Mouse (Mus musculus) heart, postnatal 25 days (tissue): ENCODE measurements around the gene Ppp2r5e. TPM values are rescaled to one million over a fixed set of nuclear protein-coding genes. Genes with fewer than 3 reads are reported as not detected.

Experiments
- DNase-seq: peaks from one replicate; pipeline ENCODE4 v3.0.0; 2022; ENCODE audit warnings: low spot score
- intact Hi-C: fragments of 180-260 bp; cut with DNase I; formaldehyde crosslinking; loops from one replicate; pipeline ENCODE4 v1.15.1; 2025
- total RNA-seq, 2 experiments: library from RNA; stranded (reverse); gene quantifications; 2 replicates each; pipeline ENCODE4 v1.2.3; 2021

The Ppp2r5e gene
- total RNA-seq, 2 experiments from 2014 or later: 32.0 to 33.8 TPM

- intact Hi-C loops: no loop called here
- DNase-seq: no peak
Observed at GRCm38 (mm10) chr12:75587501-75587900, 8.5 kb downstream of the Ppp2r5e start.

DNA sequence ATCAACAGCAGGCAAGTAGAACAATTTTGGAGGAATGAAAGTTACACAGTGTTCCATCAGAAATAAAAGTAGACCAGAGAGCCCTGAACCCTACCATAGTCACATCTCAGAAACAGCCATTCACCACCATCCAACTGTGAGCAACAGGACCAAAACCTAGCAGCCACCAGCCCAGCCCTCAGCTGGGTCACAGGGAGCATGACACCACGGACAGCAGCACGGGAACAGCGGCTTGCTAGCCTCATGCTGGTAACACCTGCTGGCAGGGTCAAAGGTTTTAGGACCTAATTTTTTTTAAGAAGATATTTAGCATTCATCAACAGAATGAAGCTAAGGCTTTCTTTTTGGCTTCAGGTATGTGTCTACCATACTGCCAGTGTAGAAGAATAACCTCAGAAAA, 12.3 kb downstream of the Ppp2r5e start:
- intact Hi-C loops: no loop called here

GRCm38 (mm10) chr12:75579076-75579475, 17.0 kb downstream of the Ppp2r5e start:
- no peak for DNase-seq
- intact Hi-C loops: no loop called here

More for the DNA sequence above, 12.3 kb downstream of the Ppp2r5e start:
- DNase-seq: no peak

- DNase-seq: no peak
- intact Hi-C loops: no loop called here
Observed at GRCm38 (mm10) chr12:75577255-75577654, 18.8 kb downstream of the Ppp2r5e start.

GRCm38 (mm10) chr12:75572271-75572670, 23.8 kb downstream of the Ppp2r5e start:
- no peak for DNase-seq
- intact Hi-C loops: no loop called here

- no peak for DNase-seq
- intact Hi-C loops: no loop called here
Observed at GRCm38 (mm10) chr12:75570138-75570537, 25.9 kb downstream of the Ppp2r5e start.

GRCm38 (mm10) chr12:75567745-75568144, 28.3 kb downstream of the Ppp2r5e start:
- intact Hi-C loops: no loop called here

DNA sequence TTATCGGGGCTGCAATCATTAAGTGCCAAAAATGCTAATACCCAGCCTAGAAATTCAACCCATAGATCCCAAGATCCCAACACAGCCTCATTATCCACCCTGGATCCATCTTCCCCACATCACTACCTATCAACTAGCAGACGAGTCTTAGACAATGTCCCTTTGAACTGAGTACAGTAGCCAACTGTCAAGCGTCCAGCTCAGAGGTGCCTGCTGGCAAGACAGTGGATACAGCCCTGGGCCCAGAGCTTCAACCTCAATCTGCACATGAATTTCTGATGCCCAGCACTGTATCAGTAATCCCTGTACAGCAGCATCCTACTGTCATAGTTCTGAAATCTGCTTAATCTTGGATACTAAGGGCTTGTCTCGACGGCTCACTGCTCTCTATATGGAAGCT, 30.3 kb downstream of the Ppp2r5e start:
- no peak for DNase-seq
- intact Hi-C loops: no loop called here

More at GRCm38 (mm10) chr12:75567745-75568144, 28.3 kb downstream of the Ppp2r5e start:
- DNase-seq: no peak

- no peak for DNase-seq
- intact Hi-C loops: no loop called here
Observed at GRCm38 (mm10) chr12:75564498-75564897, 31.5 kb downstream of the Ppp2r5e start.

GRCm38 (mm10) chr12:75562996-75563618, 32.9 kb downstream of the Ppp2r5e start:
- intact Hi-C loops: no loop called here
- no peak for DNase-seq

- no peak for DNase-seq
- intact Hi-C loops: no loop called here
Observed at GRCm38 (mm10) chr12:75560681-75561387, 35.2 kb downstream of the Ppp2r5e start.

DNA sequence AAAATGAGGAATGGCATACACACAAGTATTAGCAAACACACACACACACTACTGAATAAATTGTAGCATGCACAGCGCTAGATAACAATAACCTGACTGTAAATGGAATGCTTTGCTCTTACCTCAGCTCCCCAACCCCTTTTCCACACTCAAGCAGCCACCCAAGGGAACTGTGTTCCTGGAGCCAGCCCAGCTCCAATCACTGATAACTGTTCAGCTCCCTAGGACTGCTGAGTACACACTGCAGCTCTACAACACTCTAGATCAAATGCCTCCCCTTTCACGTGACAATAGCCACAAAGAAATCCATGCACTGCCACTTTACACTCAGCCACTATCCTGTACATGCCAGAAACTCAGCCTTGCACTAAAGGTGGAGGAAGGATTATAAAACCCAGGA, 36.8 kb downstream of the Ppp2r5e start:
- no peak for DNase-seq
- intact Hi-C loops: no loop called here

DNA sequence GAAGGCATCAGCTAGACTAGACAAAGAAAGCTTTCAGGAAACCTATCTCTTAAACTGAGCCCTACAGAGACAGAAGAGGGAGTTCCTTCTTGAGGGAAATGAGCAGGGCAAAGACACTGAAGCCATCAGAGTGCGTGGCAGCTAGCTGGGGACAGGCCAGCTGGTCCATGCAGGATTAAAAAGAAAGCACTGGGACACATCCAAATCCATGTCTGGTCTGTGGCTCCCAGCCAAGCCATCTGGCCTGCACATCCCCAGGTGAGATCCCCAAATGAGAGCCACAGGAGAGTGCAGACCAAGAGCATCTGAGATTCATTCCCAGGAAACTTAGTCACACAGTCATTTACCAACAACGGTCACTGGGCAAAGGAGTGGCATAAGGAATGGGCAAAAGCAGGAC, 38.2 kb downstream of the Ppp2r5e start:
- intact Hi-C loops: no loop called here
- DNase-seq: no peak

DNA sequence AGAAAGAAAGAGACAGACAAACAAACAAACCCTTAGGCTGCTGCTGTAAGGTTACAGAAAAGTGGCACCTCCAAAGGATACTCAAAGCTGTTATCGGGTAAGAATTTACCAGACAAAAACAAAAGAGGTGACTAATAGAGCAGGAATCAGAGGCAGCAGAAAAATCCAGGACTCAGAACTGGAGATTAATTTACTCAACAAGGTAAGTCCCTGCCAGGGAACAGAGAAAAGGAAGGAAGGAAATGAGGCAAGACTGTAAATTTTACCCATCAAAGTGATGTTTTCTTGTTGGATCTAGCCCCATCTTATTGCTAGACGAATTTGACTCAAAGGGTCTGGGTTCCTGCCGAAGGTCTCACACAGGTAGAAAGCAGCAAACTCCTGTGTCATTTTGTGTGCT, 41.0 kb downstream of the Ppp2r5e start:
- intact Hi-C loops: no loop called here
- DNase-seq: no peak

- intact Hi-C loops: no loop called here
- DNase-seq: peak; percentile 26
Observed at GRCm38 (mm10) chr12:75552296-75552695, 43.7 kb downstream of the Ppp2r5e start.

GRCm38 (mm10) chr12:75551671-75552070, 44.4 kb downstream of the Ppp2r5e start:
- intact Hi-C loops: no loop called here
- DNase-seq: no peak

DNA sequence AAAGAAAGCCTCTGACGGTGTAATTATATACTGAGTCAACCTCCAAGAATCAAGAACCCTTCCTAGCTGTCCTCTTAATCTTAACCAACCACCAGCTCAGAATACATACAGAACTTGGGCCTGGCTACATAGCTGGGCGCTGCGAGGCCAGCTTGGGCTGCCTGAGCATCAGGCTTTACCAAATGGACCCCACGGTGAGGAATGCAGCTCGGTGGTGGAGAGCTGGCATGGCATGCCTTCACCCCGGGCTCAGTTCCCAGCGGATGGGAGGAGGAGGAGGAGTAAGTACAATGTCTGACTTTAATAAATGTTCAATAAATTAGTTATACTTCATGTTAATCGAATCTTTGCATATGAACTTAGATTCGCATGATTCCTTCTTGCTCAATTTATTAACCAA, 47.0 kb downstream of the Ppp2r5e start:
- intact Hi-C loops: no loop called here
- DNase-seq: no peak

- DNase-seq: no peak
- intact Hi-C loops: no loop called here
Observed at GRCm38 (mm10) chr12:75547174-75547573, 48.9 kb downstream of the Ppp2r5e start.

DNA sequence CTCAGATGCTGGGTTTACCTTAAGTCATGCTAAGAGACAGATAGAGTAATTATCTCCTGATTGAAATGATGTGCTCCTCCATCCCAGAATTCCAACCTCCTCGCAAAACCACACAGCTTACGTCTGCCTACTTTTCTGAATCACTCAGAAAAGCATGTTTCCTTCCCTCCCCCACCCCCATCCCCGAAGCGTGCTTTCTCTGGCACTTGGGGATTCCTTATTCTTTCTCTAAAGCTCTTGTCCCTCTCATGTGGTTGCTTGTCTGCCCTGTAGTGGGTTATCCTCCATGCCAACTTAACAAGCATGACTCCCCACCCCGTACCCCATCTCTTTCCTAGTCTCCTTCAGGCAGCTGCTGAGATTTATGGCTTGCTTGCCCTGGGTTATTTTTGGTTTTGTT, 49.8 kb downstream of the Ppp2r5e start:
- no peak for DNase-seq
- intact Hi-C loops: no loop called here

GRCm38 (mm10) chr12:75545431-75545925, 50.6 kb downstream of the Ppp2r5e start:
- no peak for DNase-seq
- intact Hi-C loops: no loop called here

DNA sequence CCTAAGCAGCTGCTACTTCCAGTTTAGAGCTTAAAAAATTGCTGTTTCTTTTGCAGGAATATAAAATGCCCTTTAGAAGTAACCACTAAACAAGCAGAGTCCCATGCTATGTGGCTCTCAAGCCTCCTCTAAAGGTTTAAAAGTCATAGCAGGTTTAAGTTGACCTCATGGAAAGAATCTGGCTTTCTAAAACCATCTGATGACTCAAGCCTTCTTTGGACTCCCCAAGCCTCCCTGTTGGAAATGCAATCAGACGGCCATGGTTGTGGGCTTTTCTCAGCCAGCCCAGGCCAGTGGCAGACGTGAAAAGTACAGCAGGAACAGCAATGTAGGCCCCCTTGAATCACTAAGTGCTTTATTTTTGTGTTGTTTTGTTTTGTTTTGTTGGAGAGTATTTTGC, 51.4 kb downstream of the Ppp2r5e start:
- intact Hi-C loops: no loop called here
- DNase-seq: no peak

DNA sequence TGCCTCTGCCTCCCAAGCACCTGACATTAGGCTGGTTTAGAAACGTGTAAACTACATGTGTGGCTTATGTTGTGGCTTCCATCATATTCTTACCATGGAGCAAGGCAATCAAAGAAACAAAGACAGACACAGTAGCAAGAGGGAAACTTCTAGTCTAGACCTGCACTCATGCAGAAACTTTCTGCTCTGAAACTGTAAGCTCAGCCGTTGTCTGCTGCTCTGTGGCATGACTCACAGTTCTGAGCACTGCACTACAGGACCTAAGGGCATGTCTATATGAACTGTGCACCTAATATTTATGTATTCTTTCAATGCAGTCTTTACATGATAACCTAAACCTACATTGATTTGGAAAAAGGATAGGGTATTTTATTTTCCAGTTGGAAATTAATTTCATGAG, 51.8 kb downstream of the Ppp2r5e start:
- intact Hi-C loops: no loop called here
- no peak for DNase-seq
